Mouse (Mus musculus) megakaryocyte-erythroid progenitor cell, adult 5-6 weeks (primary cell): ENCODE results near the gene Lyz2. TPM values are rescaled to one million over a fixed set of nuclear protein-coding genes. Genes with fewer than 3 reads are reported as not detected.
"Not testable (repeated sequence)": the region's sequence is repeated elsewhere in the genome, so short reads cannot be mapped to it uniquely, and the experiment has no call there.

Experiments used
- ATAC-seq: replicated peaks from 2 replicates; pipeline ENCODE4 v1.8.0; 2016; ENCODE audit warnings: mild to moderate bottlenecking, inconsistent platforms; ENCODE audit not compliant: severe bottlenecking, poor library complexity, low FRiP score, low TSS enrichment
- total RNA-seq, 2 experiments: library from RNA; stranded (forward) in 1 of 2; stranded (reverse) in 1 of 2; fragments of 200-1000, 215-1000 nt in 1 of 2; fragments of >200 nt in 1 of 2; fragmentation: Nextera tagmentation in 1 of 2; gene quantifications; 2 replicates each; pipeline ENCODE4 v1.2.3; 2014 to 2017

Lyz2 gene
- total RNA-seq, 2 experiments from 2014 or later: 0.92 to 63.4 TPM

DNA sequence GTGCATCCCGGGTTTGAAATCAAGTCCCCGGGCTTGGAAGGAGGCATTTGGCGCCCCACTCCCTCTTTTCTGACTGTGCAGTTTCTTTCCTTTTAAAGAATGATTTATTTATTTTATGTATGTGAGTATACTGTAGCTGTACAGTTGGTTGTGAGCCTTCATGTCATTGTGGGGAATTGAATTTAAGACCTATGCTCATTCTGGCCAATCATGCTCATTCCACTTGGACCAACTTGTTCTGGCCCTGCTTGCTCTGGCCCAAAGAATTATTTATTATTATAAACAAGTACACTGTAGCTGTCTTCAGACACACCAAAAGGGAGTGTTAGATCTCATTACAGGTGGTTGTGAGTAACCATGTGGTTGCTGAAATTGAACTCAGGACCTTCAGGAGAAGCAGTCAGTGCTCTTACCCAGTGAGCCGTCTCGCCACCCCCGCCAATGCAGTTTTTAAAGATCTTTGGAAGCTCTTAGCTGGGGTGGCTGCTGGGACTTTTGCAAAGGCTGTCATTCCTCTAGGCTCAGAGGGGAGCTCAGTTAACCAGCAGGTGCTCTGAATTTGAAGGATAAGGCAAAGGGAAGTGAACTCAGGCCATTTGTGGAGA lies 4.3 kb upstream of the Lyz2 start:
- ATAC-seq: no peak

DNA sequence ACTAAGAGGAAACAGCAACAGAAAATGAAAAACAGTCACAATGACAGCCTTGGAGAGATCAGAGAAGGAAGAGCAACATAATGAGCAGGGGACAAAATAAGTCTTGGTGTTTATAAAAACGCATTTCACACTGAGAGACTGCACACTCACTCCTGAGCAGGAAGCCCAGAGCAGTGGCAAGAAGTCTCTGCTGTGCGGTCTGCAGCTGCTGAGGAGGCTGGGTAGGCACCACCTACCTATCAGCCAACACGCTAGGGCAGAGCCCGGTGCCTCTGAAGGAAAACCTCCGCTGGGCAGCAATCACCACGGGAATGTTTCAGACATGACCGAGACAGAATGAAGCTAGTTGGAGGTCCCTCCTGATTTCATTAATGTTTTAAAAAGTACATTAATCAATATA lies 3.5 kb upstream of the Lyz2 start:
- ATAC-seq: peak; percentile 81

DNA sequence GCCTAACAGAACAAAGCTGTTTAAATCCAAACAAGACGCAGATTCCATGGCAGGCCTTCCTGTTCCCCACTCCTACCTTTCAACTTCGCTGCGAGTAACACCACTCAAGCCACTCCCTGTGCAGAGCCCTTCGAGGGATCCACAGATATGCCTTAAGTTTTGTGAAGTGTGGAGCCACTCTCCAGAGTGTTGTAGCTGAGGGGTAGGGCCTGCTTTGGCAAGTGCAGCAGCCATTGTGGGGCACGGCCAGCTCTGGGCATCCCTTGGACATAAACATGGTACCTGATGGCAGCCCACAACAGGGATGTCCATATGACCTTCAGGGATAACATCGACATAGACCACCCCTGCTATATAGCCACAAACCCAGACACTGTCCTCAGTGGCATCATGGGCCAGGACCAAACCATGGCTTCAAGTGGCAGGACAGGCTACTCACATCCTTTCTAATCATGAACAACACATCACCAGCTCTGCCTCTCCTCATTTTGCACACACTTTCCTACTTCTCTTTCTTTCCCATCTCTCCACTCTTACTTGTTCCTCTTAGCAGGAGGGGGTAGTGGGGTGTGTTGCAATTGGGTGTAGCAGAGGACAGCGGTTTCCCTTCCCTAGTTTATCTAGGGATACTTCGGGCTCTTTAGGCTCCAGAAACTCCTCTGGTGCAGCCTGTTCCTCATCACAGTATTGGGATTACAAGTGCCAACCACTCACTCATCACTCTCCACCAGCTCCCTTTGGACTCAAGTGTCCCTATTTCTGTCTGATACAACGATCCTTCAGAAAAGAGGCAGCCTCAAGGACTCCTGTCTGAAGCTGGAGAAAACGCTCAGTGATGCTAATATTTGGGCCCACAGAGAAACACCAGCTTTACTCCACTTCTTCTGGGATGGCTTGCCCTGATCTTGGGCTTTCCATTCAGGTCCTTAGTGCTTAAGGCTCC lies 2.7 kb upstream of the Lyz2 start:
- ATAC-seq: no peak

DNA sequence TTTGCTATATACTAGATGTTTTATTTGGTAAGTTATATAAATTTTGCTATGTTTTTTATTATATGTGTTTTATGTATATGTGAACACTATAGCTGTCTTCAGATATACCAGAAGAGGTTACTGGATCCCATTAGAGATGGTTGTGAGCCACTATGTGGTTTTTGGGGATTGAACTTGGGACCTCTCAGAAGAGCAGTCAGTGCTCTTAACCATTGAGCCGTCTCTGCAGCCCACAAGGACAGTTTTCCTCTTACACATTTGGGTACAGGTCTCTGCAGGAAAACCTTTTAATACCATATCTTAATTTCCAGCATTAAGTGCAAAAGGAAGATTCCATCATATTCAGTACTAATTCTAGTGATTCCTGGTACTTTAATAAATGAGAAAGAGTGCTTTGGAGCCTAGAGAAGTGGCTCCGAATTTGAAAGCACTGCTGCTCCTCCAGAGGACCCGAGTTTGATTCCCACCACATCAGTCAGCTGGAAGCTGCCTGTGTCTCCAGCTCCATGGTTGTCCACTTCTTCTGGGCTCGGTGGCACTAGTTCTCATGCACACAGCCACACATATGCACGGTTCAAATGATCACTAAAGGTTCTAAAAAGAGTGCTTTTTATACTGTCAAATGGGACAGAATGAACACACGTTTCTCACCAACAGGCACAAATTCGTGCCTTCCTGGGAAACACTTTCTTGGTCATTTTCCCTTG lies 1.9 kb upstream of the Lyz2 start:
- no peak for ATAC-seq

DNA sequence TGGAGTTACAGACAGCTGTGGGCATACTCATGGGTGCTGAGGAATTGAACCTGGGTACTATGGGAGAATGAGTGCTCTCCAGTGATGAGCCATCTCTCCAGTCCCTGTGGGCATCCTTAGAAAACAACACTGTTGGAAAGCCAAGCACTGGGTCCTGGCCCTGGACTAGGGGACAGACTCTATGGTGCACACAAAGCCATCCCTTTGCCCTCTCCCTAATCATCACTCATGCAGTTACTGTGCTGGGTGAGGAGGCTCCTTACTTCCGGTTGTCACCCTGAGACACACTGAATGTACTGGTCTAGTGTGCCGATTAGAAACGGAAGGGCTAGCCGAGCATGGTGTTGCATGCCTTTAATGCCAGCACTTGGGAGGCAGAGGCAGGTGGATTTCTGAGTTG lies 1.1 kb upstream of the Lyz2 start:
- not testable (repeated sequence) for ATAC-seq

DNA sequence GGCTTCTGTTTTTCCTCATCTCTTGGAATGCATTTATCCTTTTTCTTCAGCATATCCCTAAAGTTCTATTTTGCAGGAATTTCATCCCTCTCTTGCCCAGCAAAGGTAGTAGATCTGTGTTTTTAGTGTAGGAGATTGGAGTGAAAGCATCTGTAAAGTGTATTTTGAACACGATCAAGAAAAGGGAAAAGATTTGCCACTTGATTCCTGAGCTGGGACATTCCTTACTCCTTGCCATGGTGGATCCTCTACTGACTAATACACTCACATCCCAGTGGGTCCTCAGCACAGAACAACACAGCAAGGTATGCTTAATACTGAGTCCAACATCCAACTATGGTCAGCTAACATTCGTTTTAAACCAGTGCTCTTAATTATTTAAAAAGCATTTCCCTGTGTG lies 430 bp upstream of the Lyz2 start:
- no peak for ATAC-seq

DNA sequence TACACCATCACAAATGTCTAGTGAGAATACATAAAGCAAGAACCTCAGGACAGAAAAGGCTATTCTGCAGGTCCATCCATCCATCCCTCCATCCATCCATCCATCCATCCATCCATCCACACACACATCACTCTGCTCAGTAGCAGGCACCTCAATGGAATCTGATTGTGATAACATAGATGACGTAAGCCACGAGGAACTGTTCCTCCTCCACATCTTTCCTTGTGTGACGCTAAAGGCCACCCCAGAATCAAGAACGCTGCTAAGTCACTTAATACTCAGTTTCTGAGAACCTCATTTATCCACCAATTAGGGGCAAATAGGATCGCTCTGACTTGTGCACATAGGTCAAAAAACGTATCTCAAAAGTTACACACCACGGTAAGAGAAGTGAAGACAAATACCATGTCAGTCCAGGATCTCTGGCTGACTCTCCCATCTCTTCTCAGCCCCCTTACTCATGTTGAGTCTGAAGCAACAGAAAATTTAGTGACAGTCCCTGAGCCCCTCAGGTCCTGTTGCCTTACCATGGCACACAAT lies 670 bp downstream of the Lyz2 start:
- ATAC-seq: no peak

DNA sequence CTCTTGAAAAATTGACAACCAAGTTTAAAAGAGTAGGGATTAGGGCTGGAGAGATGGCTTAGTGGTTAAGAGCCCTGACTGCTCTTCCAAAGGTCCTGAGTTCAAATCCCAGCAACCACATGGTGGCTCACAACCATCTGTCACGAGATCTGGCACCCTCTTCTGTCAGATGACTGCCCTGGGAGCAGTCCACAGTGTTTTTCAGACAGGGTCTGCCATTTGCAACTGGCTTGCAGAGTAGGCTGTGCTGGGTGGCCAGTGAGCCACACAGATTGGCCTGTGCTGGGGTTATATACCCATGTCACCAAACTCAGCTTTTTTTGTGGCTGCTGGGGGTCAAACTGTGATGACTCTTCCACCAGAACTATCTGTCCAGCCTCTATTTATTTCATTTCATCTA lies 2.1 kb downstream of the Lyz2 start:
- no peak for ATAC-seq

DNA sequence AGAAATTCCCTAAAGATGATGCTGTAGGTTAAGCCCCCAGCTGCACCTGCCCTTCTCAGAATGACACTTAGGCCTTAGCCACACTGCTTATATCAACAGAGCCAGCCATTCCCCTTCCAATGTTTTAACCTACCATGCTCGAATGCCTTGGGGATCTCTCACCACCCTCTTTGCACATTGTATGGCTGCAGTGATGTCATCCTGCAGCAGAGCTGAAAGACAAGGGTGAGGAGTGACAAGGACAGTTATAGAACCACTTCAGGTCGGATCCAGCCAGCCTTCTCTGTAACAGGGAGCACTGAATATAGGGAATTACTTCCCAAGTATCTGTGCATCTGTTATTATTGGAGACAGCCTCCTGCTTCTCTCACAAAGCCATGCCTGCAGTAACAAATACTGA lies 3.6 kb downstream of the Lyz2 start:
- ATAC-seq: not testable (repeated sequence)

DNA sequence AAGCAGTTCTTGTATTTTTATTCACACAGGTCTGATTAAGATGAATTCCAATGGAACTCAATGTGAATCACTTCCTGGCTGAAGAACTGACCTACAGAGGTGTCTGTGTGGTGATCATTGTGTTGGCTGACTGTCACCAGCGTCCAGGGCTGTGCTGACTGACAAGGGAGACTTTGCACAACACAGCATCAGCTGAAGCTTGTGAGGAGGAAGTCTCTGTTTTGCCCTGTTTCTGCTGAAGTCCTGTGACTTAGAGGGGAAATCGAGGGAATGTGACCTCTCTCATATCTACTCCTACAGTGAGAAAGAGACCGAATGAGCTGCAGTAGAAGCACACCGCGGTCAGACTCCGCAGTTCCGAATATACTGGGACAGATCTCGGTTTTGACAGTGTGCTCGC lies 4.3 kb downstream of the Lyz2 start:
- not testable (repeated sequence) for ATAC-seq

DNA sequence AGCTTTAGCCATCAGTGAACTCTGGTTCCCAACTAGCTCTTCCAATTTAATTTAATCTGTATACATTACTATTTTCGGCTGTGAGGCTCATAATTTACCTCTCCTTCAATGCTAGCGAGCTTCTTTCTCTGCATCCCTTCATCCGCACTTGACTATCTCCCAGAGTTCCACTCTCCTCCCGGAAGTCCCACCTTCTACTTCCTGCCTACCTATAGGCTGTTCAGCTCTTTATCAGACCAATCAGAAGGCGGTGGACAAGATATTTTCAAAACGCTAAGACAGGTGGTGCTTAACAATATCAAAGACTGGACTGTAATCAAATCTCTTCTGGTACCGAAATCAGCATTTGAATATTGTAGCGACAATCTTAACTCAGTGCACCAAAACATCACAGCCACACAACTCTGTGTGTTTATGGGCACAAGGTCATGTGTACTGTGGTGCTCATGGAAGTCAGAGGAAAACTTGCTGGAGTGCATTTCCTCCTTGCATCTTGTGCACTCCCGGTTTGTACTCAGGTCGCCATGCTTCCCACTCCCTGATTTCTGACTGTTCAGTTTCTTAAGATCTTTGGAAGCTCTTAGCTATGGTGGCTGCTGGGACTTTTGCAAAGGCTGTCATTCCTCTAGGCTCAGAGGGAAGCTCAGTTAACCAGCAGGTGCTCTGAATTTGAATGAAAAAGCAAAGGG lies 6.3 kb downstream of the Lyz2 start:
- ATAC-seq: no peak

DNA sequence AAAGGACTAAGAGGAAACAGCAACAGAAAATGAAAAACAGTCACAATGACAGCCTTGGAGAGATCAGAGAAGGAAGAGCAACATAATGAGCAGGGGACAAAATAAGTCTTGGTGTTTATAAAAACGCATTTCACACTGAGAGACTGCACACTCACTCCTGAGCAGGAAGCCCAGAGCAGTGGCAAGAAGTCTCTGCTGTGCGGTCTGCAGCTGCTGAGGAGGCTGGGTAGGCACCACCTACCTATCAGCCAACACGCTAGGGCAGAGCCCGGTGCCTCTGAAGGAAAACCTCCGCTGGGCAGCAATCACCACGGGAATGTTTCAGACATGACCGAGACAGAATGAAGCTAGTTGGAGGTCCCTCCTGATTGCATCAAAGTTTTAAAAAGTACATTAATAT lies 7.5 kb downstream of the Lyz2 start:
- ATAC-seq: peak; percentile 86

DNA sequence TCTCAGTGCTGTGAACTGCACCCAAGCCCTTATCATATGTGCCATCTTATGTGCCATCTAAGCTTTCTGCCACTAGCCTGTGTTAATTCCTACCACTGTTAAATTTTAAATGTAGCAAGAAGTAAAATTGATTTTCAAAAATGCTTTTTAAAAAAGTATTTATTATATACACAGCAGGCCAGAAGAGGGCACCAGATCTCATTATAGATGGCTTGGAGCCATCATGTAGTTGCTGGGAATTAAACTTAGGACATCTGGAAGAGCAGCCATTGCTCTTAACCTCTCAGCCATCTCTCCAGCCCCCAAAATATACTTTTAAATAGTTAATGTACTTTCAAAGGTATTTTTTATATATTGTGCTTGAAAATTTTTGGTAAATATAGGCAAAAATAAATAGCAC lies 10.1 kb downstream of the Lyz2 start:
- no peak for ATAC-seq

DNA sequence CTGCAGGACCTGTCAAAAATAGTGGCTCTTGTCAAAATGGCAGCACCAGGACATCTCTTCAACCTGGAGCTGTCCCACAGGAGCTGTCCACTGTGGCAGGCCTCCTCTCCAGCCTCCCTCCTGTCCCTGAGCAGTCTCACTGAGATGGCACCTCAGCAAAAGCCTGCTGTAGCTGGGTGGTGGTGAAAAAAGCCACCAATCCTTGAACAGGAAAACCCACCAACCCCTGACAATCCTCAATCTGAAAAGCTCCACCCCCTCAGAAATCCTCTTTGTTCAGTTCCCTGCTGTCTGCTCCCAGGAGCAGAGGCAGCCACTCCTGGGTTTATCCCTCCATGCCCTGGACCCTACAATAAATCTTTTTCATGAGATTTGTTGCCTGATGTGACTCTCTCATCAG lies 22.3 kb downstream of the Lyz2 start:
- no peak for ATAC-seq

DNA sequence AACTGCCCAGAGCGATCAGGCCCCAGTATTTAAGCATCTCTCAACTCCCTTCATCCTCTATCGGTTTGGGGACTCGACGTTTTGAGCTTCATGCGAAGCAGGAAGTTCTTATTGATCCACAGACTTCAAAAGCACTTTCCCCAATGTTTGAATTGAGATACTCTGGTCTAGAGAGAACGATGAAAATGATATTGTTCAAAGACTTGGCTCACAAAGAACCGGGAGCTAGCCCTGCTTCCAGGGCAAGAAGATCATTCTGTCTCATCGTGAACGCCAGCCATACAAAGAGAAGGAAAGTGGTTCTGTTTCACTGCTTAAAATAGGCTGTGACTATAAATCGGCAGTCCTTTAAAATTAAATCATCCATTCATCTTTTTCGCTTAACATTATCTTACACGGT lies 43.5 kb downstream of the Lyz2 start, which contains the start of gene 9530003J23Rik:
TSS of gene 9530003J23Rik (minus strand) at position 101 of the 400 bp plus-strand sequence.
- ATAC-seq: no peak

DNA sequence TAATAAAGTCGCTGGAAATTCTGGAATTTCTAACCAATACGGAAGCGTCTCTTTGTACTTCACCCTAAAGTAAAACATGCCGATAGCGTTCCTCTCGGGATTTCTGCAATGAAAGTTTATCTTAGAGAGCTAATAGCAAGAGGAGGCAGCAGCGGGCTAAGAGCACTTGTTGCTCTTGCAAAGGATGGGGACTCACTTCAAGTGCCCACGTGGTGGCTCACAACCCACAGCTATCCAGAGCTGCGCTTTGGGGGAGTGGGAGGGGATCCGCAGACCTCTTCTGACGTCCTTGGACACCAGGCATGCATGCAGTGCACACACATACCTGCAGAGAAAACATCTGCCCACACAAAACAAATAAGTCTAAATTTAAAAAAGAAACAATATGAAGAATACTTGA lies 46.3 kb downstream of the Lyz2 start:
- ATAC-seq: no peak

DNA sequence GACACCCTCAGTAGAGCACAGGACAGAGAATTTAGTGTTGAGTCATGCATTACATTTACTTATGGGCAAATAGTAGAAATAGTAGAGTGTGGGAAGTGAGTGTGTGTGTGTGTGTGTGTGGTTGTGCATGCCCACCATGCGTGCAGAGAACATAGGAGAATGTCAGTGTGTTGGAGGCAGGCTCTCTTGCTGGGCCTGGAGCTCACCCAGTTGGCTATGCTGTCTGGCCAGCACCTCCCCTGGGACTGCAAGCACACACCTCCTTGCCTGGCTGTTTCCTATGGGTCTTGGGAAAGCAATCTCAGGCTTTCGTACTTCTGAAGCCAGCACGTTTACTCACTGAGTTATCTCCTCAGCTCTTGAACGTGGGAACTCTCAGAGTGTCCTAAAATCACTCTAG lies 47.3 kb downstream of the Lyz2 start:
- ATAC-seq: peak; percentile 21; the same call in 1 of the 2 replicates

DNA sequence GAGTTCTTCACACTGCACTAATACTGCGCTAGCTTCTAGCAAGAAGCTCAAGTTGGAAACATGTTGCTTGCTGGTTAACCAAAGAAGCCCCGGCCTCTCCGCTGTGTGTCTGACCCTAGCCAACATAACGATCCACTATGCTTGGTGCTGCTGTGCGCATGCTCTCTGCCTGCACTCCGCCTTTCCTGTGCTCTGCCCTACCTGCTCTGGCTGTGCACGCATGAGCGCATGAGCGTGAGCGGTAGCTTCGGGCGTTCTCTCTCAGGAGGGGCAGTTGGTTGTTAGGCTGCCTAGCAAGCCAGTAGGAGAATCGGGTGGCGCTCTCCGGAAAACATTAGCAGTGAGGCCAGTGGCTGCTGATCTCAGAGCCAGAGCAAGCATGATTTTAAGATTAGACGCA lies 52.3 kb downstream of the Lyz2 start:
- ATAC-seq: peak; percentile 58; the same call in 1 of the 2 replicates
